Mouse (Mus musculus) adrenal gland, postnatal 4 days (tissue): ENCODE results near the gene Prkch. TPM values are rescaled to one million over a fixed set of nuclear protein-coding genes. Genes with fewer than 3 reads are reported as not detected.

ENCODE experiments used
- DNase-seq, 2 experiments: peaks; one replicate each; pipeline ENCODE4 v3.0.0; 2021 to 2022; ENCODE audit warnings: low spot score in 2 of 2, mixed read lengths in 2 of 2
- total RNA-seq, 2 experiments: library from RNA; stranded (reverse); gene quantifications; 2 replicates each; pipeline ENCODE4 v1.2.3; 2021

Prkch gene
- total RNA-seq, 2 experiments from 2014 or later: 19.3 to 21.3 TPM

DNA sequence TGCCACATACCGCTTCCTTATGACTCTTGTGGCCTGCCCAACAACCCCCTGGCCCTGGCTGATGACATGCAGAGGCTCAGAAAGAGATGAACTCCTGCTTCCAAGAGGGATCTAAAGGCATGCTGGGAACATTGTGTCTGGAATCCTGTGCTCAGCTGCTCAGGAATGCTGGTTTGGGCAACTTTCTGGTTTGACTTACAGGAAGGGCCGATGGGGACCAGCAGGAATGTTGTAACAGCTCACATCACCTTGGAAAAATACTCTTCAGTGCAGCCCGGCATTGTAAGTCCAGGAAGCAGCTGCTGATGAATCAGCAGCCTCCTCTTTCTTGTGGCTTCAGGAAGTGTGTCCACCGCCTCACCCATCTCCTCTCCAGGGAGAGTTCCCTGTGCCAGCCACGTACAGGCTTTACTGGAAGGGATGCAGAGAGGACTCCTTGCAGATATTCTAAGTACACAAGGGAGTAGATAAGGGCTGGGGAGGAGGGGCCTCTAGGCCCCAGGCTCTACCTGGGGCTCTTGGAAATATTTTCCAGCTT lies 206.0 kb downstream of the Prkch start:
- DNase-seq: no peak

DNA sequence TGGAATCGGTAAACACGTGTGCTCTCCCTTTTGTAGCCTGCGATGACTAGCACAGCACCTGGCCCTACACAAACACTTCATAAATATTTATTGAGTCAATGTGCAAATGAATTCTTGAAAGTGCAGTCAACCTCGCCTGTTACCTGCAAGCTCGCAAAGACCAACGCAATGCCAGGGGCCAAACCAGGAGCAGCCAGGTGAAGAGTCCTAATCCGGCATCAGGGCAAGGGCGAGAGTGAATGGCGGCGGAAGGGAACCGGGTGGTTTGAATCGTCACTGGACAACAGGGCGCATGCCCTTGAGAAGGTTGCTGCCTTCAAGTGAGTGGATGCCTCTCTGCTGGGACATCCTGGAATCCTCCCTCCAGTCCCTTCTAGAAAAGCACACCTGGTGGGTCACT lies 208.6 kb downstream of the Prkch start:
- DNase-seq: no peak

DNA sequence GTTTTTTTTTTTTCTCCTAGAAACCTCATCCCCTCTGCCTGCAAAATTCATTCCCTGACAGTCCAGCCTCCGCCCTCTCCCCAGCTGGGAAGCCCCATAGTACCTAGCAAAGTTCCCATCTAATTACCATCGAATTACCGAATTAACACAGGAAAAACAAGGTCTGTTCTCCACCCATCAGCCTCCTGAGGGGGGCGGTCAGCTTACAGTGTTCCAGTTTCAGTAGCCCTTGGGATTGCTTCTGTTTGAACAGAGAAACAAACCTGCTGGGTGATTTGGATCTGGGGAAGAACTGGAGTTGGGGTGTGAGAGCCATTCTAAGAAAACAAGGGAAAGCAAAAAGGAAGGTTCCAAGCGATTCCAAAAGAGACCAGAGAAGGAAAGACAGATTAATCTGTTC lies 209.1 kb downstream of the Prkch start:
- no peak for DNase-seq

DNA sequence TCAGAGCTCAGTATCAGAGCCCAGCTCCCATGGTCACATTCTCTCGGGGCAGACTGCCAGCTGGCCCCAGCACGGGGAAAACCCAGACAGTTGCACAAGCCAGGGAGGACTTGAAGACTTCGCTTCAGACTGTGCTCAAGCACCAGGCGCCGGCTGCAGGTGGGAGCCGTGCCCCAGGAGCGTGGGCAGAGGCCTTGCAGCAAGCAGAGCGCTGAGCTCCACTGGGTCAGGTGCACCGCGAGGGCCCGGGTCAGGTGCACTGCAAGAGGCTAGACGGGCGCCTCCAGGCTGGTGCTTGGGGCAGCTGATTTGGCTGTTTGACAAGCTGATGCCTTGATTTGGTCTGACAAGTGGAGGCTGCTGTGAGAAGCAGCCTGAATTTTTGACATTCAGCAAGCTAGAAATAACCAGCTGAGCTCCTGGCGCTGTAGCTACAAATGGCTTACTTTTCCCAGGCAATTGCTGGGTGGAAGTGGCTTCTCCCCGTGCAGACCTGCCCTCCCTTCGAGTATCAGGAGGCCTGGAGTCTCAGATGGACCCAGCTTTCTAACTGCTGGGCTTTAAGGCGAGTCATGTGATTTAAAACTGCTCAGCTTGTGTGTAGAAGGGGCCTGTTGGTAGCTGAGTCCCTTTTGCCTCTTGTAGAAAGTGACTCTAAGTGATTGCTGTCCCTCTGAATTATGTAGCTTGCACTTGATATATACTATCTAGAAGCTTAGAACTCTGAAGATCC lies 209.7 kb downstream of the Prkch start:
- peak; percentile 67 to 74 for DNase-seq

DNA sequence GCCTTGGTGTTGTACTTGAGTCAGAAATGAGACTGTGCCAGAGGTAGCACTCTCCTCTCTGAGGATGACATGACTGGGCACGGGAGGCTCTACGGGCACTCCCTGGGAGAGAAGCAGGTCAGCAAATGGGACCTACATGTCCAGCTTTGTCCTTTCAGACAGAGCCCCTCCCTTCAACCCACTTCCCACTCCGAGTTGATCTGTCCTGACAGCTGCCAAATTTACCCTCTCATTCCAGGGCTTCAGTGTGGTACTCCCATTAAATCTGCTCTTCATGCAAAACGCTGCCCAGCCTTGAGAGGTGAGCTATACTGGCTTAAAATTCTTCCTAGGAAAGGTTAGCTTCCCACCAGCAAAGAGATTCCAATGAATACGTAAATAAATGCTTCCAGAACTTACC lies 215.1 kb downstream of the Prkch start:
- no peak for DNase-seq

DNA sequence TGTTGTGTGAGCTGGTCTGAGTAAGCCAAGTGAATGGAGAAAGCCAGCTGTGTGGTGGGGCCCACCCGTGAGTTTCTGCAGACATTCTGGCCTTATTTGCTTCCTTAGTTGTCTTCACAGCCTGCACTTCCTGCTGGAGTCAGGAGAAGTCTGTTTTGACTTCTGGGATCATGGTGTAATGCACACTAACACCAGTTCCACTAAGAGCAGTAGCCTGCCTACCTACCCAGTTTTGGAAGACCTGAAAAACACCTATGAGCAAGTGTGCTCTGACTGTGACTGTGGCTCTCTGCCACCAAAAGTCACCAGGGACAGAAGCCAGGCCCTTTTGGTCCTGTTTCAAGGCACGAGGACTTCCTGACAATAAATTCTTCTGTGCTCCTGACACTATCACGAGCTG lies 216.3 kb downstream of the Prkch start:
- DNase-seq: no peak

DNA sequence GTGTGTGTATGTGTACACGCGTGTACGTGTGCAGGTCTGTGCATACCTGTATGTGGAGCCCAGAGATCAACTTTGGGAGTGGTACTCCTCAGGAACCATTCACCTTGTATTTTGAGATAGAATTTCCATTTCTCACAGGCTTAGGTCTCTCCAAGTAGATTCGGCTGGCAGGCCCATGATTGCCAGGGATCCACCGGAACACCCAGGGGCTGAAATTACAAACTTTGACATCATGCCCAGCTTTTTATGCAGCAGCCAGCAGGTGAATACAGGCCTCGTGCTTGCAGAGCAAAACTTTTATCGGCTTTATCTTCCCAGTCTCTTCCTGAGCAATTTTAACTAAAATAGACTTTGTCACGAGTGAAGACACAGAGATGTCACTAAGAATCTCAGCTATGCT lies 217.2 kb downstream of the Prkch start:
- DNase-seq: no peak

DNA sequence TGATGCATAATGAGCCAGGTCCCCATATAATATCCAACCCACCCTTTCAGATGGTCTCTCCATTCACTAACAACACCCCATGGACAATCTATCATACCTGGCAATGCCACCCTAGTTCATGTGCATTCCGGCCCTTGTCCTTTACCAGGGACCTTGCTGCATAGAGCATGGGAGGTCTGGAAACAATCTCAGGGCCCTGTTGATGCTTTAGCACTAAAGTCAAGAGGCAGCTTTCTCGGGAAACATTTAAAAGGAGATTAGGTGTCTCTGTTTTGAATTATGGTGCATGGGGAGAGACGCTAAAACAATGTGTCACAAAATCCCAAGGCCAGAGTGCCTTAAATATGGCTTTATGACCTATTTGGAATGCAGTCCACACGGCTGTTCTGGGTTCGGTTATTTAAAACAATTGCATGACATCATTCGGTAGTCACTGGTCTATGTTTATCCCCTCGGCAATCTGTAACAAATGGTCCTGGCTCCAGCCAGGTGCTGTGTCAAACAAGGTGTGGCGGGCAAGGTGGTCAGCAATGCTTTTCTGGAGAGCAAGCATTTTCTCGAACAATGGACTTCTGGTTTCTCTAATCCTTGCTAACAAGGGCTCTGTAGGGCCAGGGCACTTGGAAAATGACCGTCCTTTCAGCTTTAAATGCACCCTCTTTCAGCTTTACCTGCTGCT lies 217.9 kb downstream of the Prkch start:
- DNase-seq: no peak

DNA sequence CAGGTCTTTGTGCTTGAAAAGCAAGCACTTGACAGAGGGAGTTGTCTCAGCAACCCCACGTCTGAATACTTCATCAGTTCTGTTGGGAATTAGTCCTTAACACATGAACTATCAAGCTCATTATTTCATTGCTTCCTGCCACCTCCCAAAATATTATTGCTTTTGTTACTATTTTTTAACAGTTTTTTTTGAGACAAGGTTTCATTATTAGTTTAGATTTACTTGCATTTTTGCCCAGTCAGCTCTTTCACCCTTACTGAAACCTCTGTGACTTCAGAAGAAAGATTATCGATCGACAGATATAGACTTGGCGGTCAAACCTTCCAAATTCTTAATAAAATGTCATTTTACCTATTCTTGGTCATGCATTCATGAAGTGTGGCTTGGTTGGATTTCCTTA lies 219.3 kb downstream of the Prkch start:
- no peak for DNase-seq

DNA sequence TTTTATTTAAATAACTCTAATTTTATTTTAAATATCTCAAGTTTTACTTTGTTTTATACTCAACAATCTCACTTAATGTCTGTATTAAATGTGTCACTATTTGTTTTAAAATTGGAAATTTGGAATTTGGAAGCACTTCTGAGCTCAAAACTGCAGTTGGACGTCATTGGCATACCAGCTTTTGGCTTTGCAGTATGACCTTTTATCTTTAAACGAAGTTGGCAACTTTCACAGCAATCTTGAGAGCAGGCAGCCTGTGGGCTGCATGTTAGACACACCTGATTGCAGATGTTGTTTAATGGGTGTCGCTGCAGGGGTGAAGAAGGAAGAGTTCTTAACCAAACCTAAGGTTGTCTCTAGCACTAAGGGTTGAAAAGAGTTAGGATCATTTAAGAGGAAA lies 220.9 kb downstream of the Prkch start:
- DNase-seq: no peak

DNA sequence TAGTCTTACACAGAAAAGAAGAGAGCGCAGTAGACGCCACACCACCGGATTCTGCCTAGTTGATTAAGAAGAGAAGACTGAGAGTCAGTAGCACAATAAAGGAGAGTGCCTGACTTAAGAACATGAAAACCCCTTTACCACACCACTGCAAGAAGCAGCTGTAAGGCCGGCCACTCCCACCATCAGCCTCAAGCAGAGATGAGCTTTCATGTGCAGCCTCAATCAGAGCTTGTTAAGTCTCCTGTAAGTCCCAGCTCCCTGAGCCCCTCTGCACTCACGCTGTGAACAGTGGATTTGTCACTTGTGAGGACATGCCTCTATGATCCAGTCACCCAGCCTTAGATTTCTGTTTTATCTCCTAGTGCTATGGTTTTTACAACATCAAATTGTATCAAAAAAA lies 221.4 kb downstream of the Prkch start:
- DNase-seq: no peak

DNA sequence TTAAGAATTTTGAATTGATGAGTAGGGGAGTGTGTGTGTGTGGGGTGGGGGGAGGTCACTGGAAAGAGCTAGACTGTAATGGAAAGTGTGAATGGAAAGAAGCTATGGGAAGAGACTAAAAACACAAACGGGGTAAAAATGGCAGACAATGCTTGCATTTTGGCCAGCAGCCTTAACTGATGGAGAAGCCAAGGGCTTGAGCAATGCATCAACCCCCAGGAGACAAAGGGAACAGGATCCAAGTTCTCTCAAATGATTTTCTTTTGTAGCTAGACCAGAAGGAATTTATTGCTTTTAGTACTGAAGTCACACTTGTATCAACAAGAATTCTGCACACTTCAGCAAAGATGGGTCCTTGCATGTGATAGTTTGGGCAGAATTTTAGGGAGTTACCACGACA lies 222.6 kb downstream of the Prkch start:
- DNase-seq: no peak

DNA sequence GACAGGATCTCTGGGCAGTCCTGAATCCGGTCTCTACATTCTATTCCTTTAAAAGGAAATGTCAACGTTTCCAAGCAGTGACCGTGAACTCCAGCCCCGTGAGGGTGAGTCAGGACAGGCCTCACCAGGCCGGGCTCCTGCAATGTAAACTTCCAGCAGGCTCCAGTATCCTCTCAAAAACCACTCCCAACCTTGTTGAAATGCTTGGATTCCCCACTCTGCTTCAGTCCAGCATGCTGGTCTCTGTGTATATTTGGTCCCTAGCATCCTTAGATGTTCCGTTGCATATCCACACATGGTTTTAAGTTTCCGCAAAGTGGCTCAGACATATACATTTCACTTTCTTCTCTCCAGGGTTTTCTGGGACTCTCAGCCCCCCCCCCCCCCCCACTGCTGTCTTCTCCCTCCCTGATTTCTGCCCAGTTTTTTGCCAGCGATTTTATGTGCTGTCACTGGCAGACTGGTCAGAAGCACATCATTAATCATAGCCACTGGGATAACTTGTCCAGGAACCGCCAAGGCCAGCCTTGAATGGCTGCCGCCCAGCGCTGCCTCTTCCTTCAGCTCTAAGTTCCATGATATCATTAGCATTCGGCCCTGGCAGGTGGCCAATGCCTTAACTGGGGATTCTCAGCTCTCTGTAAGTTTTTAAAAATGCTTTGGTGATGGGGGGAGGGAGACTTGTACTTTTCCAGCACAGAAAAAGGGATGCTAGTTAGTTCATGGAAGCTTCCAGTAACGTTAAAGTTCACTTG lies 225.6 kb downstream of the Prkch start:
- peak; percentile 58 to 75 for DNase-seq

DNA sequence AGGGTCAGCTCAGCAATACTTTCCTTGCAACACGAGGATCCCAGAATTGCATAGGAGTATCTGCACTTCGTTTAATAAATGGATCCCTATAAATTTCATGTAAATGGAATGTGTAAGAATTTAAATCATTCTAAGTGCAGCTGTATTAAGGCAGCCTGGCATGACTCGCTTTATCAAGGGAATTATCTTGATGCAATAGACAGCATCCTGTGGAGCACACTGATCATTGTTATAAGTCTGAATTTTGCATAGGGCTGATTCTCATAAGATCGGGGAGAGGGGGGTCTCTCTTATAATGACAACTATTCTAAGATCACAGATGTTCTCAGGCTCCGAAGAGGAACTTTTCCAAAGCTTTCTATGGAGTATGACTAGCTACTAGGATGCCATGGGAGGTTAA lies 226.3 kb downstream of the Prkch start:
- no peak for DNase-seq

DNA sequence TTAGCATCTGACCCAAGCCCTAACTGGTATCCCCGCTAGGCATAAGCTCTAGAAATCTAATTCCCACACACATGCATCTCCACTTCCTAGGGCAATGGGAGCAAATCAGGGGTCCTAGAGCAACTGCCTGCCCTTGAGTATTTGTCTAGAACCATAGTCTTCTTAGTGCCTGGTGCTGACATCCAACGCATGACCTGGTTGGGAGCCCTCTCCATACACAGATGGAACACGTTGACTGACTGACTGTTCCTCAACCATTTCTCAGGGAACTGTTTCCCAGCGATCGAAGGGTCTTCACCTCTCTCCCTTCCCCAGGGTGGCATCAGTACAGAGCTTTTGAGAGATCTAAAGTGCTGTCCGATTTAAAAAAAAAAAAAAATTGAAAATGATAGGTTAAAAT lies 227.6 kb downstream of the Prkch start:
- DNase-seq: no peak

DNA sequence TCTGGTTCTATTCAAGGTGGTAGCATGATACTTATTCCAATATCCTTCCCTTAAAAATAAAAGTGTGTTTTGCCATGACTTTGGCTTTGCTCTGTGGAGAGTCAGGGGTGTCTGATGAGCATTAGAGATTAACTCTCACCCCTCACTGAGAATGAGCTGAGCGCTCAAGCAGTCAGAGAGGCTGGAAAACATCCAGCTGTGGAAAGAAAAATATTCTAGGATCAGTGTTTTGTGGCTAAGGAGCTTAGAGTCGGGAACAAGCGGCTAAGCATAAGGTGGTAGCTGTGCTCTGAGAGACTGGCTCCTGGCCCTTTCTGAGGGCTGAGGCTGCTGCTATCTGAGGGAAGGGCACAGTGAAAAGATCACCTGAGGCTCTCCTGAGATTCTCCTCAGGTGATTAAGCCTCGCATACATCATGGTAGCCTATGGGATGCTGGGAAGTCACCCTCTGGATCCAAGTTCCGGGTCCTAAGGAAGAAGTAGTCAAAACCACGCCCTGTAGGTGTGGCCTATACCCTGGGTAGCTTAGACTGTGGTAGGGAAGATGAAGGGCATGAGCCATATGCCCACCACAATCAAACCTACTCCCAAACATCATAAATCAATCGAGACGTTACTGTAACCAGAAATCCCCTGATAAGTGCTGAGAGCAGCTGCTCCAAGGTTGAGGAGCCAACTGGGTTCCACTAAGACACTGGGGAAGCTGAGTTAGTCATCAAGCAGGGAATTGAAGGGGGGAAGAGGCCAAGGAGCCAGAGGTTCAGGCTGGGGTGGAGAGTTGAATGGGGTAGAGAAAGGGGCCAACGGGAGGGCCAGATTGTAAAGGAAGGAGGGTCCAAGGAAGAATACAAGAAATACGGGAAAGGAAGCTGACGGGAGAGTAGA lies 228.7 kb downstream of the Prkch start:
- DNase-seq: no peak

DNA sequence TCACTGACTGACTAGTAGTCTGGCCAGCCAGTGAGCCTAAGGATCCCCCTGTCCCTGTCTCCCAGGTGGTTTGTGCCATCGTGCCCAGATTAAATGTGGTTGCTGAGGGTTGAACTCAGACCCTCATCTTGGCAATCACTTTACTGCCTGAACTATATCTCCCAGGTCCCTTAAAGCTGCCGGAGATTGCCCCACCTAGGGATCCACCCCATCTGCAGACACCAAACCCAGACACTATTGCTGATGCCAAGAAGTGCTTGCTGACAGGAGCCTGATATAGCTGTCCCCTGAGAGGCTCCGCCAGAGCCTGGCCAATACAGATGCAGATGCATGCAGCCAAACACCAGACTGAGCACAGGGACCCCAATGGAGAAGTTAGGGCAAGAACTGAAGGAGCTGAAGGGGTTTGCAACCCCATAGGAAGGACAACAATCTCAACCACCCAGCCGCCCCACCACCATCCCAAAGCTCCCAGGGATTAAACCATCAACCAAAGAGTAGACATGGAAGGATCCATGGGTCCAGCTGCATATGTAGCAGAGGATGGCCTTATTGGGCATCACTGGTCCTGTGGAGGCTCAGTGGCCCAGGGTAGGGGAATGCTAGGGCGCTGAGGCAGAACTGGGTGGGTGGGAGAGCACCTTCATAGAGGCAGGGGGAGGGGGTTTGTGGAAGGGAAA lies 229.6 kb downstream of the Prkch start:
- no peak for DNase-seq

DNA sequence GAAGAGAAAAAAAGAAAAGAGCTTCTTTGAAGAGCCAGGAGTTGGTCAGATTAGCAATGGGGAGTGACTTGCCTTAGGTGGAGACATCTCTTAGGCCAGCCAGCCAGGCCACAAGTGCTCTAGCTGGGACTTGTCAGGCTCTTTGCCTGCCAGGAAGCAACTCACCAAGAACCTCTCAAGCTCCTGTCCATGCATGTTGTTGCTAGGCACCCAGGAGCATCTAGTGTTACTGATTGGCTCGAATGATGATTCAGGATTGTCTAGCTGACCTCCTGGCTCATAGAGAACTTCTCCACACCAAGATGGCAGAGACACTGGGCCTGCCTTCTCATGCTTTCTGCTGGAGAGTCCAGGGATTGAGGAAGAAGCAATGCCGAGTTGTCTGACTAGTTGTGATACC lies 230.3 kb downstream of the Prkch start:
- DNase-seq: no peak

DNA sequence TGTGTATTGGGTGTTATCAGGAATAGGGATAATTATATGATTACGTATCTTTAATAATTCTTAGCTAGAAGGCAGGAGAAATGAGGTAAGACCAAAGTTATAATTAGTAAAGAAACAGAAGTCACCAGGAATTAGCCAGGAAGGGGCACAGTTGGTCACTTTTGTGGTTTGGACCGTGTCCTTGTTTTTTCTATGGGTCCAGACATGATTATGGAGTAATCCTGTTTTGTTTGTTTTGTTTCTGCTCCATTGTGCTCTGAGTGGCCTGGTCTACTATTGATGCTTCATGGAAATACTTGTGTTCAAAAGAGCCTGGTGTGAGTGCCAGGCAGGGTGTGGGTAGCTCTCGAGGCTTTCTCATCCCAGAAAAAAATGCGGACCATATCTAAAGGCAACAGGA lies 230.9 kb downstream of the Prkch start:
- DNase-seq: no peak

DNA sequence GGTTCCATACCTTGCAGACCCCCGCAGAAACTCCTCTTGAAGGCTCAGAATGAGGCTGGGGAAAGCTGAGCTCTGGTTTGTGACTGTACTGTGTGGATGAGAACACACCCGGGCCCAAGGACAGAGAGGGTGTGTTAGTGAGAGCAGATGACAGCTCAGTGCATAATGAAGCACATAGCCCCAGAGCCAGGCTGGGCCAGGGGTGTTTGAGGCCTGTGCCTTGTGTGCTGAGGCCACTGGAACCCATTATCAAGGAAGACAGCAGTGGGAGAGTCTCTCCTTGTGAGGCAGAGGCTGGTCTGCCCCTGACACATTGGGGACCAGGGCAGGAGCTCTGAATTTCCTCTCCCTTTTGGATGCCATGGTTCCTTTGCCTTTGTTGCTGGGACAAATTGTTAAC lies 231.3 kb downstream of the Prkch start:
- no peak for DNase-seq

DNA sequence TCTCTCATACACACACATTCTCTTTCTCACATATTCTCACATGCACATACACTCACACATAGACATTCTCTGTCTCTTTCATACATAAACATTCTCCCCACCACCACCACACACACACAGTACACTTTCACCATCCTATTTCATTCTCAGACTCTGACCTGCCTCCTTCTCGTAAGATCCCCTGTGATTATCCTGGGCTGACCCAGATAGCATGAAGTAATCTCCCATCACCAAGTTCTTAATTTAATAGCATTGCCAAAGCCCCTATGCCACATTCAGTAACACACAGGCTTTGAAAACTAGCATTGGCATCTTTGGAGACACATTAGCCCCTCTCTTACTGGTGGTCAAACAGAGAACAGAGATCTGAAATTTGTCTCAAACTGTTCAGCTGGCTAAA lies 232.3 kb downstream of the Prkch start:
- no peak for DNase-seq
